Mouse (Mus musculus) gastrocnemius, postnatal 36 days (tissue): ENCODE measurements around the gene Rab8a. TPM values are rescaled to one million over a fixed set of nuclear protein-coding genes. Genes with fewer than 3 reads are reported as not detected.
"Not testable (repeated sequence)": the region's sequence is repeated elsewhere in the genome, so short reads cannot be mapped to it uniquely, and the experiment has no call there.

Source experiments
- DNase-seq, 2 experiments: peaks; one replicate each; pipeline ENCODE4 v3.0.0; 2022
- intact Hi-C: fragments of 180-260 bp; cut with DNase I; formaldehyde crosslinking; loops from one replicate; pipeline ENCODE4 v1.15.1; 2025
- long read RNA-seq, 2 experiments: library from polyadenylated mRNA; stranded (forward); transcript quantifications; one replicate each; pipeline ENCODE4 v2.0.0; 2021
- total RNA-seq, 2 experiments: library from RNA; stranded (reverse); gene quantifications; 2 replicates each; pipeline ENCODE4 v1.2.3; 2021

The Rab8a gene
- total RNA-seq = 10 to 100 TPM in 1 of 2 experiments, 1 to 10 TPM in 1; 6.0 to 10.0 TPM
- long read RNA-seq, experiment 1, full-length matches to known transcripts = 21 of 26 reads
- long read RNA-seq, experiment 1, partial matches to known transcripts = 2 of 26 reads
- long read RNA-seq, experiment 1, other reads (novel, unspliced or antisense) = 3 of 26 reads
- long read RNA-seq, experiment 2, full-length matches to known transcripts = 19 of 23 reads
- long read RNA-seq, experiment 2, partial matches to known transcripts = 1 of 23 reads
- long read RNA-seq, experiment 2, other reads (novel, unspliced or antisense) = 3 of 23 reads

- peak; percentile 99 to 100 for DNase-seq
- intact Hi-C loops = no loop called here
Observed at GRCm38 (mm10) chr8:72160707-72161697, at the start of gene Rab8a. Rab8a (plus strand) TSS chr8:72161200.

GRCm38 (mm10) chr8:72112486-72112885 lies 48.5 kb upstream of the Rab8a start:
- intact Hi-C loops = no loop called here
- no peak for DNase-seq

- DNase-seq = no peak
- intact Hi-C loops = no loop called here
Observed at GRCm38 (mm10) chr8:72115202-72115601, 45.8 kb upstream of the Rab8a start.

GRCm38 (mm10) chr8:72118616-72119015 lies 42.4 kb upstream of the Rab8a start:
- intact Hi-C loops = no loop called here
- no peak for DNase-seq

- not testable (repeated sequence) for DNase-seq
- intact Hi-C loops = loop anchor here (5.0 kb wide), 1 partner anchor 419 kb away; the partner anchor contains the start of gene B3gnt3
Observed at GRCm38 (mm10) chr8:72121486-72121885, 39.5 kb upstream of the Rab8a start.

GRCm38 (mm10) chr8:72121997-72122396 lies 39.0 kb upstream of the Rab8a start:
- DNase-seq = no peak
- intact Hi-C loops = loop anchor here (5.0 kb wide), 1 partner anchor 420 kb away; the partner anchor contains the start of gene B3gnt3

GRCm38 (mm10) chr8:72127834-72128233 lies 33.2 kb upstream of the Rab8a start:
- intact Hi-C loops = no loop called here
- no peak for DNase-seq

GRCm38 (mm10) chr8:72131251-72131650 lies 29.7 kb upstream of the Rab8a start:
- intact Hi-C loops = no loop called here
- DNase-seq = no peak

GRCm38 (mm10) chr8:72131901-72132300 lies 29.1 kb upstream of the Rab8a start:
- intact Hi-C loops = no loop called here
- no peak for DNase-seq

- no peak for DNase-seq
- intact Hi-C loops = no loop called here
Observed at GRCm38 (mm10) chr8:72132417-72132816, 28.6 kb upstream of the Rab8a start.

- DNase-seq = no peak
- intact Hi-C loops = no loop called here
Observed at GRCm38 (mm10) chr8:72132891-72133290, 28.1 kb upstream of the Rab8a start.

- intact Hi-C loops = no loop called here
- no peak for DNase-seq
Observed at GRCm38 (mm10) chr8:72133507-72133906, 27.5 kb upstream of the Rab8a start.

- DNase-seq = peak; percentile 49 to 58
- intact Hi-C loops = no loop called here
Observed at GRCm38 (mm10) chr8:72134756-72135445, 26.1 kb upstream of the Rab8a start, which contains the start of gene Tpm4. Tpm4 (plus strand) TSS chr8:72134975.

- peak; percentile 32 to 33 for DNase-seq
- intact Hi-C loops = no loop called here
Observed at GRCm38 (mm10) chr8:72135446-72136301, 25.3 kb upstream of the Rab8a start.

GRCm38 (mm10) chr8:72136302-72136978 lies 24.6 kb upstream of the Rab8a start:
- DNase-seq = peak; percentile 53 to 70
- intact Hi-C loops = no loop called here

- intact Hi-C loops = no loop called here
Observed at GRCm38 (mm10) chr8:72137431-72137830, 23.6 kb upstream of the Rab8a start.

GRCm38 (mm10) chr8:72138456-72138855 lies 22.5 kb upstream of the Rab8a start:
- intact Hi-C loops = no loop called here
- no peak for DNase-seq

More at GRCm38 (mm10) chr8:72137431-72137830, 23.6 kb upstream of the Rab8a start:
- no peak for DNase-seq

GRCm38 (mm10) chr8:72143256-72143824 lies 17.7 kb upstream of the Rab8a start:
- DNase-seq = no peak
- intact Hi-C loops = no loop called here
